10 mouse cellular contexts compared by ENCODE assay signal in genomic region chr4:62641230-62641589, GRCm38 (mm10).
A peak's percentile ranks its signal among the peaks of the same experiment; 100 is the strongest.
DNase-seq lines count a peak whose midpoint lies in the region; ATAC-seq lines count a peak whose summit lies in the region.
"Had no signal": no experiment of that assay in that cellular context is flagged by ENCODE, and none has a peak within 500 bp of the region (broad histone marks: within the 10 kb centered on the region; RNA-seq: fewer than 3 reads in every experiment).

No protein-coding gene starts in this region.

- no peak overlapping the region for H3K4me2 ChIP-seq in hindbrain, embryonic 14.5 days (replicated peaks)
- no peak overlapping the region for H3K4me2 ChIP-seq in hindbrain, embryonic 12.5 days (replicated peaks)
- peak overlapping the region; percentile 17; the same call in 1 of the 2 replicates for H3K4me2 ChIP-seq in heart, embryonic 12.5 days
- H3K4me2 ChIP-seq in limb, embryonic 15.5 days: no peak overlapping the region

- 51% methylated on average over 11 of the region's 11 CpGs for WGBS in hindbrain, embryonic 14.5 days
- WGBS in hindbrain, embryonic 12.5 days: 37% methylated on average over 11 of the region's 11 CpGs
- 13% methylated on average over 11 of the region's 11 CpGs for WGBS in heart, embryonic 12.5 days
- 22% methylated on average over 11 of the region's 11 CpGs for WGBS in limb, embryonic 15.5 days

- H3K36me3 ChIP-seq in hindbrain, embryonic 14.5 days (replicated peaks; ENCODE audit: control insufficient read depth, insufficient read depth): no peaks in the 10 kb centered on the region
- peaks cover 8% of the 10 kb centered on the region; the same call in 1 of the 2 replicates for H3K36me3 ChIP-seq in hindbrain, embryonic 12.5 days
- H3K36me3 ChIP-seq in heart, embryonic 12.5 days: peaks cover 16% of the 10 kb centered on the region; the same call in 1 of the 2 replicates
- H3K36me3 ChIP-seq in limb, embryonic 15.5 days: no peaks in the 10 kb centered on the region

- H3K4me3 ChIP-seq in hindbrain, embryonic 14.5 days (replicated peaks; ENCODE audit: low read length): no peak overlapping the region
- H3K4me3 ChIP-seq in hindbrain, embryonic 12.5 days: no peak overlapping the region
- H3K4me3 ChIP-seq in brown adipose tissue, adult 24 weeks (ENCODE audit: insufficient read depth, low read depth, low read length): no peak overlapping the region
- H3K4me3 ChIP-seq in heart, embryonic 12.5 days: no peak overlapping the region
- no peak overlapping the region for H3K4me3 ChIP-seq in limb, embryonic 15.5 days

- H3K4me1 ChIP-seq in hindbrain, embryonic 14.5 days (replicated peaks; ENCODE audit: control insufficient read depth, insufficient read depth, low read length): peaks cover 11% of the 10 kb centered on the region; the same call in 1 of the 2 replicates
- H3K4me1 ChIP-seq in hindbrain, embryonic 12.5 days: peaks cover 30% of the 10 kb centered on the region
- H3K4me1 ChIP-seq in brown adipose tissue, adult 24 weeks (ENCODE audit: control insufficient read depth, insufficient read depth, insufficient read length, low read length): peaks cover 32% of the 10 kb centered on the region
- peaks cover 72% of the 10 kb centered on the region for H3K4me1 ChIP-seq in heart, embryonic 12.5 days (replicated peaks)
- peaks cover 35% of the 10 kb centered on the region for H3K4me1 ChIP-seq in limb, embryonic 15.5 days

- ATAC-seq in hindbrain, embryonic 14.5 days (ENCODE audit: low FRiP score): no peak
- ATAC-seq in hindbrain, embryonic 12.5 days (ENCODE audit: low FRiP score): no peak
- peak; percentile 66 for ATAC-seq in heart, embryonic 12.5 days (ENCODE audit: insufficient number of reproducible peaks, low FRiP score)
- no peak for ATAC-seq in limb, embryonic 15.5 days (ENCODE audit: insufficient number of reproducible peaks, low FRiP score, low TSS enrichment, low read depth)
- ATAC-seq: CD4-positive, CD25-positive, alpha-beta regulatory T cell, adult 4 months had no signal

- H3K9me3 ChIP-seq in hindbrain, embryonic 14.5 days (ENCODE audit: control insufficient read depth, low read length): no peaks in the 10 kb centered on the region
- no peaks in the 10 kb centered on the region for H3K9me3 ChIP-seq in hindbrain, embryonic 12.5 days (replicated peaks)
- H3K9me3 ChIP-seq in heart, embryonic 12.5 days (replicated peaks): no peaks in the 10 kb centered on the region
- no peaks in the 10 kb centered on the region for H3K9me3 ChIP-seq in limb, embryonic 15.5 days

- DNase-seq in hindbrain, embryonic 14.5 days (ENCODE audit: low spot score): no peak
- DNase-seq in frontal cortex, adult 2 months (ENCODE audit: extremely low spot score in 1 of 2, low spot score in 1 of 2): no peak
- no peak for DNase-seq in left cerebral cortex, adult 18-20 months (ENCODE audit: low spot score in 2 of 2)
- no peak for DNase-seq in layer of hippocampus, postnatal 14 days (ENCODE audit: low spot score in 2 of 2)
- DNase-seq: layer of hippocampus, postnatal 36 days had no signal

- H3K27ac ChIP-seq in hindbrain, embryonic 14.5 days: 0 out of 2 replicates have a peak overlapping the region, but pooled peaks have one; percentile 34
- no peak overlapping the region for H3K27ac ChIP-seq in hindbrain, embryonic 12.5 days
- H3K27ac ChIP-seq in brown adipose tissue, adult 24 weeks (replicated peaks; ENCODE audit: low read depth, low read length): peak overlapping the region; percentile 76
- peak overlapping the region; percentile 87 for H3K27ac ChIP-seq in heart, embryonic 12.5 days (ENCODE audit: poor library complexity, severe bottlenecking)
- peak overlapping the region; percentile 74 for H3K27ac ChIP-seq in limb, embryonic 15.5 days

- H3K27me3 ChIP-seq in hindbrain, embryonic 14.5 days (ENCODE audit: control insufficient read depth, insufficient read depth, low read length): no peaks in the 10 kb centered on the region
- peaks cover 16% of the 10 kb centered on the region for H3K27me3 ChIP-seq in hindbrain, embryonic 12.5 days
- peaks cover 39% of the 10 kb centered on the region for H3K27me3 ChIP-seq in heart, embryonic 12.5 days (replicated peaks)
- no peaks in the 10 kb centered on the region for H3K27me3 ChIP-seq in limb, embryonic 15.5 days

- no peak overlapping the region for H3K9ac ChIP-seq in hindbrain, embryonic 14.5 days
- no peak overlapping the region for H3K9ac ChIP-seq in hindbrain, embryonic 12.5 days
- H3K9ac ChIP-seq in heart, embryonic 12.5 days: peak overlapping the region; percentile 46; the same call in 1 of the 2 replicates
- no peak overlapping the region for H3K9ac ChIP-seq in limb, embryonic 15.5 days
